In the genomic region with DNA sequence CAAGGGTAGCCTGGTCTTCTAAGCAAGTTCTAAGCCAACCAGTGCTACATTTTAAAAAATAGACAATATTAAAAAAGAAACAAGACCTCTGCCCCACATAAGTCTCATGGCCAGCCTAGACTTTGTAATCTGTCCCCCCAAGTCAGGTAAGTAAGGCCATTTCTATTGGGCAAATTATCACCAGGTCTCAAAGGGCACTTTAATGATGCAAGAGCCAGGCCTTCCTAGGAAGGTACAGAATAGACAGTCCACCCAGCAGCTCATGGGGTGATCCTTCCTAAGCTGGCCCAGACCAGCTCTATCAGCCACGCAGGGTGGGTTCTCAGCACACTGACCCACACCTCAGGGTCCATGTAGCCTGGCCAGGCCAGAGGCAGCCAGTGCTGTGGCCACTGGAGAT, we compare ENCODE assay signal across 24 mouse cellular contexts. TPM values are rescaled to one million over a fixed set of nuclear protein-coding genes. Genes with fewer than 3 reads are reported as not detected.
DNase-seq lines count a peak whose midpoint lies in the region; ATAC-seq and TF ChIP-seq lines count a peak whose summit lies in the region.
"Had no signal": no experiment of that assay in that cellular context is flagged by ENCODE, and none has a peak within 500 bp of the region (broad histone marks: within the 10 kb centered on the region; RNA-seq: fewer than 3 reads in every experiment).

No protein-coding gene starts in this region.

- TF ChIP-seq POLR2A in liver, adult 2 months (IDR thresholded peaks at IDR 0.05; ENCODE audit: extremely low read depth, insufficient read depth, low read length) = no peak

- 97% methylated on average over 1 of the region's 1 CpGs for WGBS in embryonic facial prominence, embryonic 13.5 days
- 85% methylated on average over 1 of the region's 1 CpGs for WGBS in embryonic facial prominence, embryonic 10.5 days
- WGBS in liver, adult 2 months = 33% methylated on average over 1 of the region's 1 CpGs
- 88% methylated on average over 1 of the region's 1 CpGs for WGBS in liver, embryonic 11.5 days
- WGBS in liver, embryonic 16.5 days (ENCODE audit: insufficient replicate concordance) = 71% methylated on average over 1 of the region's 1 CpGs
- 92% methylated on average over 1 of the region's 1 CpGs for WGBS in intestine, postnatal 0 days
- 93% methylated on average over 1 of the region's 1 CpGs for WGBS in kidney, embryonic 16.5 days

- H3K36me3 ChIP-seq in embryonic facial prominence, embryonic 13.5 days = peaks cover 73% of the 10 kb centered on the region
- peaks cover 78% of the 10 kb centered on the region for H3K36me3 ChIP-seq in embryonic facial prominence, embryonic 10.5 days (replicated peaks)
- H3K36me3 ChIP-seq in liver, adult 2 months (ENCODE audit: control insufficient read depth, insufficient read depth, low read length) = peaks cover 12% of the 10 kb centered on the region; the same call in 1 of the 2 replicates
- H3K36me3 ChIP-seq in liver, embryonic 11.5 days (ENCODE audit: control insufficient read depth, insufficient read depth, low read length) = peaks cover 20% of the 10 kb centered on the region
- H3K36me3 ChIP-seq in liver, embryonic 16.5 days (ENCODE audit: control insufficient read depth, insufficient read depth) = peaks cover 4% of the 10 kb centered on the region; the same call in 1 of the 2 replicates
- peaks cover 65% of the 10 kb centered on the region for H3K36me3 ChIP-seq in intestine, postnatal 0 days (ENCODE audit: control insufficient read depth, insufficient read depth)
- peaks cover 39% of the 10 kb centered on the region for H3K36me3 ChIP-seq in kidney, embryonic 16.5 days (ENCODE audit: insufficient read depth, low read length)

- no peak for ATAC-seq in embryonic facial prominence, embryonic 13.5 days (ENCODE audit: insufficient number of reproducible peaks, insufficient read depth, low FRiP score, low TSS enrichment, low read depth)
- no peak for ATAC-seq in liver, embryonic 11.5 days (replicated peaks; ENCODE audit: low FRiP score)
- peak; percentile 26; the same call in 1 of the 2 replicates for ATAC-seq in liver, embryonic 16.5 days (ENCODE audit: low read depth)
- ATAC-seq in intestine, postnatal 0 days = no peak
- ATAC-seq in kidney, embryonic 16.5 days (ENCODE audit: low FRiP score, low TSS enrichment) = no peak
- ATAC-seq: activated CD4-positive, CD25-positive, alpha-beta regulatory T cell, adult 4 months; CD4-positive, CD25-positive, alpha-beta regulatory T cell, adult 4 months; forebrain, embryonic 13.5 days; forebrain, embryonic 15.5 days; Patski had no signal

- H3K4me2 ChIP-seq in embryonic facial prominence, embryonic 13.5 days = no peak overlapping the region
- H3K4me2 ChIP-seq in liver, embryonic 11.5 days = no peak overlapping the region
- no peak overlapping the region for H3K4me2 ChIP-seq in liver, embryonic 16.5 days (ENCODE audit: low read depth, low read length)
- H3K4me2 ChIP-seq in intestine, postnatal 0 days (replicated peaks; ENCODE audit: low read depth) = no peak overlapping the region
- H3K4me2 ChIP-seq in kidney, embryonic 16.5 days (replicated peaks; ENCODE audit: low read depth, low read length) = no peak overlapping the region
- H3K4me2 ChIP-seq: forebrain, embryonic 13.5 days; forebrain, embryonic 15.5 days had no signal

- DNase-seq in embryonic facial prominence, embryonic 10.5 days (ENCODE audit: low spot score) = no peak
- peak; percentile 91 for DNase-seq in liver, adult 2 months (ENCODE audit: extremely low read depth, low read depth, low spot score)
- DNase-seq in liver, embryonic 11.5 days (ENCODE audit: low spot score) = no peak
- no peak for DNase-seq in liver
- DNase-seq: adrenal gland, adult 8-10 months; adrenal gland, postnatal 14 days; adrenal gland, postnatal 36 days; B cell, adult 2 months; cerebellum, adult 11-12 months; cerebellum, adult 2 months; cerebellum, adult 9-10 months; cerebellum, postnatal 10 days; cerebellum, postnatal 25 days had no signal

- H3K27ac ChIP-seq in embryonic facial prominence, embryonic 13.5 days = no peak overlapping the region
- no peak overlapping the region for H3K27ac ChIP-seq in embryonic facial prominence, embryonic 10.5 days (replicated peaks)
- H3K27ac ChIP-seq in liver, adult 2 months (replicated peaks; ENCODE audit: insufficient read depth, low read depth, low read length) = peak overlapping the region; percentile 94
- H3K27ac ChIP-seq in liver, embryonic 11.5 days (ENCODE audit: low read depth, low read length) = no peak overlapping the region
- no peak overlapping the region for H3K27ac ChIP-seq in liver, embryonic 16.5 days (ENCODE audit: low read length)
- H3K27ac ChIP-seq in intestine, postnatal 0 days (ENCODE audit: low read depth, low read length) = peak overlapping the region; percentile 62; the same call in 1 of the 2 replicates
- H3K27ac ChIP-seq in kidney, embryonic 16.5 days (ENCODE audit: low read length) = no peak overlapping the region
- H3K27ac ChIP-seq: forebrain, embryonic 13.5 days; forebrain, embryonic 15.5 days had no signal

- no peaks in the 10 kb centered on the region for H3K27me3 ChIP-seq in embryonic facial prominence, embryonic 13.5 days
- H3K27me3 ChIP-seq in embryonic facial prominence, embryonic 10.5 days (replicated peaks; ENCODE audit: low read depth, poor library complexity, severe bottlenecking) = no peaks in the 10 kb centered on the region
- H3K27me3 ChIP-seq in liver, adult 2 months (ENCODE audit: control insufficient read depth, insufficient read depth, low read length) = no peaks in the 10 kb centered on the region
- no peaks in the 10 kb centered on the region for H3K27me3 ChIP-seq in liver, embryonic 11.5 days (replicated peaks; ENCODE audit: control insufficient read depth, insufficient read depth, low read length)
- no peaks in the 10 kb centered on the region for H3K27me3 ChIP-seq in liver, embryonic 16.5 days (ENCODE audit: control insufficient read depth, insufficient read depth, low read depth, low read length)
- no peaks in the 10 kb centered on the region for H3K27me3 ChIP-seq in intestine, postnatal 0 days (replicated peaks; ENCODE audit: control insufficient read depth, insufficient read depth, low read length)
- no peaks in the 10 kb centered on the region for H3K27me3 ChIP-seq in kidney, embryonic 16.5 days (ENCODE audit: insufficient read depth, low read length)
- H3K27me3 ChIP-seq: CH12.LX; forebrain, embryonic 13.5 days; forebrain, embryonic 15.5 days; Patski had no signal

- no peaks in the 10 kb centered on the region for H3K9me3 ChIP-seq in embryonic facial prominence, embryonic 13.5 days
- no peaks in the 10 kb centered on the region for H3K9me3 ChIP-seq in embryonic facial prominence, embryonic 10.5 days
- H3K9me3 ChIP-seq in liver, embryonic 11.5 days (ENCODE audit: control insufficient read depth, low read length) = no peaks in the 10 kb centered on the region
- H3K9me3 ChIP-seq in liver, embryonic 16.5 days (replicated peaks; ENCODE audit: control insufficient read depth, low read length) = no peaks in the 10 kb centered on the region
- no peaks in the 10 kb centered on the region for H3K9me3 ChIP-seq in intestine, postnatal 0 days (ENCODE audit: control insufficient read depth)
- no peaks in the 10 kb centered on the region for H3K9me3 ChIP-seq in kidney, embryonic 16.5 days (ENCODE audit: low read length)
- H3K9me3 ChIP-seq: forebrain, embryonic 13.5 days; forebrain, embryonic 15.5 days; G1E had no signal

- TF ChIP-seq CTCF in liver, adult 2 months (IDR thresholded peaks at IDR 0.05; ENCODE audit: low read depth, low read length) = no peak
- TF ChIP-seq CTCF in intestine, postnatal 0 days (IDR thresholded peaks at IDR 0.05; ENCODE audit: low read depth) = no peak

- H3K79me2 ChIP-seq in liver, adult 2 months (ENCODE audit: control insufficient read depth, insufficient read depth, low read length) = peaks cover 7% of the 10 kb centered on the region; the same call in 1 of the 2 replicates

- H3K9ac ChIP-seq in embryonic facial prominence, embryonic 13.5 days = 0 out of 2 replicates have a peak overlapping the region, but pooled peaks have one; percentile 6
- H3K9ac ChIP-seq in liver, adult 2 months (ENCODE audit: low read depth, low read length) = peak overlapping the region; percentile 54
- no peak overlapping the region for H3K9ac ChIP-seq in liver, embryonic 11.5 days (ENCODE audit: low read depth, low read length)
- H3K9ac ChIP-seq in liver, embryonic 16.5 days (ENCODE audit: low read depth, low read length) = no peak overlapping the region
- H3K9ac ChIP-seq in intestine, postnatal 0 days (ENCODE audit: low read depth, low read length) = no peak overlapping the region
- H3K9ac ChIP-seq in kidney, embryonic 16.5 days (replicated peaks; ENCODE audit: low read length) = no peak overlapping the region
- H3K9ac ChIP-seq: forebrain, embryonic 13.5 days; forebrain, embryonic 15.5 days had no signal

- H3K4me1 ChIP-seq in embryonic facial prominence, embryonic 13.5 days = peaks cover 10% of the 10 kb centered on the region
- peaks cover 13% of the 10 kb centered on the region for H3K4me1 ChIP-seq in embryonic facial prominence, embryonic 10.5 days
- peaks cover 28% of the 10 kb centered on the region for H3K4me1 ChIP-seq in liver, adult 2 months (ENCODE audit: control insufficient read depth, insufficient read depth, low read length)
- peaks cover 6% of the 10 kb centered on the region for H3K4me1 ChIP-seq in liver, embryonic 11.5 days (replicated peaks; ENCODE audit: control insufficient read depth, insufficient read depth, low read length)
- H3K4me1 ChIP-seq in liver, embryonic 16.5 days (ENCODE audit: control insufficient read depth, low read depth, low read length) = peaks cover 6% of the 10 kb centered on the region
- H3K4me1 ChIP-seq in intestine, postnatal 0 days (replicated peaks; ENCODE audit: control insufficient read depth, insufficient read depth, low read length) = no peaks in the 10 kb centered on the region
- H3K4me1 ChIP-seq in kidney, embryonic 16.5 days (ENCODE audit: insufficient read depth, low read length) = peaks cover 5% of the 10 kb centered on the region; the same call in 1 of the 2 replicates

- H3K4me3 ChIP-seq in embryonic facial prominence, embryonic 13.5 days = no peak overlapping the region
- no peak overlapping the region for H3K4me3 ChIP-seq in embryonic facial prominence, embryonic 10.5 days
- no peak overlapping the region for H3K4me3 ChIP-seq in liver, adult 2 months (ENCODE audit: insufficient read depth, low read depth, low read length)
- H3K4me3 ChIP-seq in liver, embryonic 11.5 days (ENCODE audit: low read depth, low read length) = no peak overlapping the region
- no peak overlapping the region for H3K4me3 ChIP-seq in liver, embryonic 16.5 days (ENCODE audit: low read depth, low read length)
- H3K4me3 ChIP-seq in intestine, postnatal 0 days (ENCODE audit: low read depth, low read length) = no peak overlapping the region
- no peak overlapping the region for H3K4me3 ChIP-seq in kidney, embryonic 16.5 days (ENCODE audit: low read length)
- H3K4me3 ChIP-seq: forebrain, embryonic 13.5 days; forebrain, embryonic 15.5 days had no signal

RNA-seq across cellular contexts. Expression of a gene that starts 5.0 kb away (rescaled TPM):
- 20.2 and 24.0 TPM in 2 replicates for polyA plus RNA-seq in embryonic facial prominence, embryonic 13.5 days (2015; fragmentation: Nextera tagmentation; extraction: Ambion mirVana)
- 12.9 and 13.0 TPM in 2 replicates for polyA plus RNA-seq in embryonic facial prominence, embryonic 10.5 days (2016; fragmentation: Nextera tagmentation; extraction: Ambion mirVana)
- total RNA-seq in liver, adult 2 months (2014; rRNA removed) = 91.0 and 101 TPM in 2 replicates
- 105 and 122 TPM in 2 replicates for polyA plus RNA-seq in liver, adult 2 months (2012; rRNA removed)
- 12.6 and 16.3 TPM in 2 replicates for polyA plus RNA-seq in liver, embryonic 11.5 days (2014; fragmentation: Nextera tagmentation; extraction: Ambion mirVana)
- 7.8 and 9.1 TPM in 2 replicates for polyA plus RNA-seq in liver, embryonic 16.5 days (2015; fragmentation: Nextera tagmentation; extraction: Ambion mirVana)
- polyA plus RNA-seq in intestine, postnatal 0 days (2015; fragmentation: Nextera tagmentation; extraction: Ambion mirVana) = 9.6 and 10.4 TPM in 2 replicates
- polyA plus RNA-seq in kidney, embryonic 16.5 days (2015; fragmentation: Nextera tagmentation; extraction: Ambion mirVana) = 19.7 and 19.8 TPM in 2 replicates

RNA-seq across cellular contexts. Expression of a gene that starts 9.0 kb away (rescaled TPM):
- polyA plus RNA-seq in embryonic facial prominence, embryonic 13.5 days (2015; fragmentation: Nextera tagmentation; extraction: Ambion mirVana) = 47.3 and 47.7 TPM in 2 replicates
- 52.1 and 52.4 TPM in 2 replicates for polyA plus RNA-seq in embryonic facial prominence, embryonic 10.5 days (2016; fragmentation: Nextera tagmentation; extraction: Ambion mirVana)
- total RNA-seq in liver, adult 2 months (2014; rRNA removed) = 64.0 and 64.4 TPM in 2 replicates
- 65.5 and 81.6 TPM in 2 replicates for polyA plus RNA-seq in liver, adult 2 months (2012; rRNA removed)
- polyA plus RNA-seq in liver, embryonic 11.5 days (2014; fragmentation: Nextera tagmentation; extraction: Ambion mirVana) = 33.5 and 34.8 TPM in 2 replicates
- polyA plus RNA-seq in liver, embryonic 16.5 days (2015; fragmentation: Nextera tagmentation; extraction: Ambion mirVana) = 19.6 and 21.4 TPM in 2 replicates
- polyA plus RNA-seq in intestine, postnatal 0 days (2015; fragmentation: Nextera tagmentation; extraction: Ambion mirVana) = 32.5 and 33.0 TPM in 2 replicates
- polyA plus RNA-seq in kidney, embryonic 16.5 days (2015; fragmentation: Nextera tagmentation; extraction: Ambion mirVana) = 53.8 and 60.3 TPM in 2 replicates

RNA-seq across cellular contexts. Expression of a gene that starts 24.4 kb away (rescaled TPM):
- 0.69 and 0.96 TPM in 2 replicates for polyA plus RNA-seq in embryonic facial prominence, embryonic 13.5 days (2015; fragmentation: Nextera tagmentation; extraction: Ambion mirVana)
- 0.21 and 0.50 TPM in 2 replicates for polyA plus RNA-seq in embryonic facial prominence, embryonic 10.5 days (2016; fragmentation: Nextera tagmentation; extraction: Ambion mirVana)
- total RNA-seq in liver, adult 2 months (2014; rRNA removed) = not detected in 2 replicates
- not detected in 2 replicates for polyA plus RNA-seq in liver, adult 2 months (2012; rRNA removed)
- 0.08 and 0.21 TPM in 2 replicates for polyA plus RNA-seq in liver, embryonic 11.5 days (2014; fragmentation: Nextera tagmentation; extraction: Ambion mirVana)
- not detected in 2 replicates for polyA plus RNA-seq in liver, embryonic 16.5 days (2015; fragmentation: Nextera tagmentation; extraction: Ambion mirVana)
- 0.26 and 0.48 TPM in 2 replicates for polyA plus RNA-seq in intestine, postnatal 0 days (2015; fragmentation: Nextera tagmentation; extraction: Ambion mirVana)
- 0.04 and 0.23 TPM in 2 replicates for polyA plus RNA-seq in kidney, embryonic 16.5 days (2015; fragmentation: Nextera tagmentation; extraction: Ambion mirVana)
- total RNA-seq: CH12.LX had no signal
- polyA plus RNA-seq: activated CD4-positive, CD25-positive, alpha-beta regulatory T cell, adult 4 months; CD4-positive, CD25-positive, alpha-beta regulatory T cell, adult 4 months had no signal

RNA-seq across cellular contexts. Expression of a gene that starts 39.0 kb away (rescaled TPM):
- polyA plus RNA-seq in embryonic facial prominence, embryonic 13.5 days (2015; fragmentation: Nextera tagmentation; extraction: Ambion mirVana) = 17.0 and 18.0 TPM in 2 replicates
- polyA plus RNA-seq in embryonic facial prominence, embryonic 10.5 days (2016; fragmentation: Nextera tagmentation; extraction: Ambion mirVana) = 25.9 and 28.8 TPM in 2 replicates
- 6.5 and 7.5 TPM in 2 replicates for total RNA-seq in liver, adult 2 months (2014; rRNA removed)
- 9.1 and 13.2 TPM in 2 replicates for polyA plus RNA-seq in liver, adult 2 months (2012; rRNA removed)
- polyA plus RNA-seq in liver, embryonic 11.5 days (2014; fragmentation: Nextera tagmentation; extraction: Ambion mirVana) = 18.4 and 21.8 TPM in 2 replicates
- 5.8 and 6.3 TPM in 2 replicates for polyA plus RNA-seq in liver, embryonic 16.5 days (2015; fragmentation: Nextera tagmentation; extraction: Ambion mirVana)
- 3.6 and 4.2 TPM in 2 replicates for polyA plus RNA-seq in intestine, postnatal 0 days (2015; fragmentation: Nextera tagmentation; extraction: Ambion mirVana)
- 14.7 and 17.8 TPM in 2 replicates for polyA plus RNA-seq in kidney, embryonic 16.5 days (2015; fragmentation: Nextera tagmentation; extraction: Ambion mirVana)

RNA-seq across cellular contexts. Expression of a gene that starts 44.6 kb away (rescaled TPM):
- 19.5 and 19.6 TPM in 2 replicates for polyA plus RNA-seq in embryonic facial prominence, embryonic 13.5 days (2015; fragmentation: Nextera tagmentation; extraction: Ambion mirVana)
- polyA plus RNA-seq in embryonic facial prominence, embryonic 10.5 days (2016; fragmentation: Nextera tagmentation; extraction: Ambion mirVana) = 15.9 and 16.1 TPM in 2 replicates
- 10.0 and 10.5 TPM in 2 replicates for total RNA-seq in liver, adult 2 months (2014; rRNA removed)
- 16.8 and 22.0 TPM in 2 replicates for polyA plus RNA-seq in liver, adult 2 months (2012; rRNA removed)
- polyA plus RNA-seq in liver, embryonic 11.5 days (2014; fragmentation: Nextera tagmentation; extraction: Ambion mirVana) = 21.1 and 22.7 TPM in 2 replicates
- polyA plus RNA-seq in liver, embryonic 16.5 days (2015; fragmentation: Nextera tagmentation; extraction: Ambion mirVana) = 8.2 and 9.7 TPM in 2 replicates
- 7.6 and 8.6 TPM in 2 replicates for polyA plus RNA-seq in intestine, postnatal 0 days (2015; fragmentation: Nextera tagmentation; extraction: Ambion mirVana)
- 23.4 and 25.8 TPM in 2 replicates for polyA plus RNA-seq in kidney, embryonic 16.5 days (2015; fragmentation: Nextera tagmentation; extraction: Ambion mirVana)

Comparison
In these comparisons a context has a peak if more than half of its experiments do, and no peak if none do; other contexts are left out.
1. H3K27ac ChIP-seq: peak in liver, adult 2 months (single experiment) and intestine, postnatal 0 days (single experiment); none in embryonic facial prominence, embryonic 13.5 days (single experiment), embryonic facial prominence, embryonic 10.5 days (single experiment), liver, embryonic 11.5 days (single experiment), liver, embryonic 16.5 days (single experiment) and kidney, embryonic 16.5 days (single experiment).
2. H3K9ac ChIP-seq: peak in embryonic facial prominence, embryonic 13.5 days (single experiment) and liver, adult 2 months (single experiment); none in liver, embryonic 11.5 days (single experiment), liver, embryonic 16.5 days (single experiment), intestine, postnatal 0 days (single experiment) and kidney, embryonic 16.5 days (single experiment).